Mouse (Mus musculus) Patski (cell line): Measurements from ENCODE around the gene Apoa2. TPM values are rescaled to one million over a fixed set of nuclear protein-coding genes. Genes with fewer than 3 reads are reported as not detected.

Source experiments
- ATAC-seq: fragments of 100-300 bp; one replicate; pipeline ENCODE4 v1.8.0; 2021
- CTCF ChIA-PET: fragments of 350-600 bp; sonication (Branson Sonifier 250); formaldehyde crosslinking; loops from one replicate; lab custom pipeline; 2022; ENCODE audit warnings: inconsistent platforms; lab: Charles Lee
- POLR2A ChIA-PET: fragments of 350-600 bp; sonication (Branson Sonifier 250); formaldehyde crosslinking; loops from one replicate; lab custom pipeline; 2022; ENCODE audit warnings: antibody characterized with exemption, inconsistent platforms; lab: Charles Lee
- DNase-seq: peaks from one replicate; pipeline ENCODE4 v3.0.0-alpha.2; 2011; ENCODE audit warnings: low read depth, low spot score
- H3K27me3 ChIP-seq: fragments of 371-371 bp; one replicate; pipeline ENCODE4 v1.5.1; 2021
- CTCF ChIP-seq: fragments of 100-300 bp; IDR thresholded peaks from one replicate; pipeline ENCODE4 v1.5.1; 2021
- in situ Hi-C: fragments of 300-500 bp; cut with MboI; formaldehyde crosslinking; loops from 3 replicates; pipeline ENCODE4 v1.11.1; 2018; ENCODE audit warnings: low pct_unique_long_range_greater_than_20kb, mixed read lengths
- polyA plus RNA-seq: library from polyadenylated mRNA; unstranded; gene quantifications from one replicate; pipeline ENCODE4 v1.2.3, GENCODE M21; 2021

Gene Apoa2
- polyA plus RNA-seq, 1 experiment from 2014 or later = not detected

GRCm38 (mm10) chr1:171251594-171252324 is 26.9 kb downstream of the Apoa2 start:
- no peak for ATAC-seq
- no peak for TF ChIP-seq CTCF
- POLR2A ChIA-PET = interaction anchor here (0.6 to 1.9 kb wide), 5 partner anchors 12 to 29 kb away, joined by 3 to 6 read pairs (median 5); partner anchors contain the start of genes B4galt3 and Fcer1g
- no peak for DNase-seq
- in situ Hi-C loops = loop anchor here (25.0 kb wide), 1 partner anchor 364 kb away; the partner anchor contains the start of genes Dusp12 and Gm26620
- CTCF ChIA-PET = interaction anchor here (0.9 to 2.2 kb wide), 6 partner anchors 11 to 140 kb away, joined by 3 to 7 read pairs (median 5); partner anchors contain the start of gene Ppox
- no peaks in the 10 kb centered on the region for H3K27me3 ChIP-seq

- ATAC-seq (no peak), DNase-seq (no peak)
- in situ Hi-C loops = loop anchor here (25.0 kb wide), 1 partner anchor 365 kb away; the partner anchor contains the start of genes Dusp12 and Gm26620
- ChIA-PET CTCF (interaction anchor here (1.0 to 2.2 kb wide), 4 partner anchors 10 to 32 kb away, joined by 3 to 7 read pairs (median 6); partner anchors contain the start of gene Ppox), POLR2A (interaction anchor here (0.6 to 1.9 kb wide), 5 partner anchors 11 to 30 kb away, joined by 3 to 6 read pairs (median 5); partner anchors contain the start of genes B4galt3 and Fcer1g)
- no peaks in the 10 kb centered on the region for H3K27me3 ChIP-seq
- no peak for TF ChIP-seq CTCF
These were observed 27.6 kb downstream of the Apoa2 start for GRCm38 (mm10) chr1:171252415-171252814.

DNA sequence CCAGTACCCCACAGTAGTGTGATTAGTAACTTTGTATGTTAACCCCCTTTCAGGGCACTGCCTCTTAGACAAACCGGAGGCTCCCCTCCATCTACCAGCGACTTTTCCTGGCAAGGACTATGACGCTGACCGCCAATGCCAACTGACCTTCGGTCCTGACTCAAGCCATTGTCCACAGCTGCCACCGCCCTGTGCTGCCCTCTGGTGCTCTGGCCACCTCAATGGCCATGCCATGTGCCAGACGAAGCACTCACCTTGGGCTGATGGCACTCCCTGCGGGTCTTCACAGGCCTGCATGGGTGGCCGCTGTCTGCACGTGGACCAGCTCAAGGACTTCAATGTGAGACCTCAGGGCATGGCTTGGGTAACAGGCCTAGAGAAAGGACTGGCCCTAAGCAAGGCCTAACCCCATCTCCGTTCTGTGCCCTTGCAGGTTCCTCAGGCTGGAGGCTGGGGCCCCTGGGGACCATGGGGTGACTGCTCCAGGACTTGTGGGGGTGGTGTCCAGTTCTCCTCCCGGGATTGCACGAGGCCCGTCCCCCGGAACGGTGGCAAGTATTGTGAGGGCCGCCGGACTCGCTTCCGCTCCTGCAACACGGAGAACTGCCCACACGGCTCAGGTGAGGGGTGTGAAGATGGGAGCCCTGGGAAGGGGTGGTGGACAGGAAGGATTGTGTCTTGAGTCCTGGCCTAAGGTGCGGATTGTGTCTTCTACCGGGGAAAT is 31.4 kb downstream of the Apoa2 start:
- no peaks in the 10 kb centered on the region for H3K27me3 ChIP-seq
- TF ChIP-seq CTCF = no peak
- no peak for ATAC-seq
- in situ Hi-C loops = loop anchor here (25.0 kb wide), 1 partner anchor 369 kb away; the partner anchor contains the start of genes Dusp12 and Gm26620
- DNase-seq = no peak
- ChIA-PET POLR2A (interaction anchor here (0.5 kb wide), 1 partner anchor 25 kb away, joined by 4 read pairs; no protein-coding TSS in a partner anchor), CTCF (interaction anchor here (1.5 to 1.9 kb wide), 2 partner anchors 21 to 139 kb away, joined by 3 to 4 read pairs; no protein-coding TSS in a partner anchor)

- ATAC-seq = peak; percentile 62
- TF ChIP-seq CTCF = no peak
- H3K27me3 ChIP-seq = no peaks in the 10 kb centered on the region
- DNase-seq = no peak
- in situ Hi-C loops = loop anchor here (25.0 kb wide), 1 partner anchor 370 kb away; the partner anchor contains the start of genes Dusp12 and Gm26620
- ChIA-PET CTCF (interaction anchor here (0.9 to 1.9 kb wide), 13 partner anchors 9 to 148 kb away, joined by 3 to 6 read pairs (median 3); partner anchors contain the start of gene Ppox), POLR2A (interaction anchor here (0.6 kb wide), 2 partner anchors 48 to 144 kb away, joined by 3 read pairs; no protein-coding TSS in a partner anchor)
These were observed 32.2 kb downstream of the Apoa2 start for GRCm38 (mm10) chr1:171256937-171257548.

DNA sequence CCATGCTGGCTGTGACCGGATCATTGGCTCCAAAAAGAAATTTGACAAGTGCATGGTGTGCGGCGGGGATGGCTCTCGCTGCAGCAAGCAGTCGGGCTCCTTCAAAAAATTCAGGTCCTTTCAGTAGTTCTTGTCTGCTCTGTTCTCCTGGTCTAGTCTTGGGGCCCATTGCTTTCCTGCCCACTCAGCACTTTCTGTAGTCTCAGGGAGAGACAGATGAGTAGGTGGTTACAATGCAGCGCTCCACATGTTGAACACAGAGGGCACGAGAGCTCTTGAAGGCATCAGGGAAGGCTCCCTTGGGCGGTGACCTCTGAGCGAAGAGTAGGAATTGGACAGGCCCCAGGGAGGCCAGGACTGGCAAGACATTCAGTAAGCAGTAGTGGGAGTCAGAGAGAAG is 32.9 kb downstream of the Apoa2 start:
- ChIA-PET CTCF (interaction anchor here (0.9 to 1.9 kb wide), 13 partner anchors 10 to 149 kb away, joined by 3 to 6 read pairs (median 4); partner anchors contain the start of gene Ppox), POLR2A (interaction anchor here (0.6 to 0.7 kb wide), 2 partner anchors 76 to 145 kb away, joined by 3 to 4 read pairs; no protein-coding TSS in a partner anchor)
- DNase-seq = no peak
- in situ Hi-C loops = loop anchor here (25.0 kb wide), 1 partner anchor 370 kb away; the partner anchor contains the start of genes Dusp12 and Gm26620
- H3K27me3 ChIP-seq = no peaks in the 10 kb centered on the region
- ATAC-seq = no peak
- no peak for TF ChIP-seq CTCF

DNA sequence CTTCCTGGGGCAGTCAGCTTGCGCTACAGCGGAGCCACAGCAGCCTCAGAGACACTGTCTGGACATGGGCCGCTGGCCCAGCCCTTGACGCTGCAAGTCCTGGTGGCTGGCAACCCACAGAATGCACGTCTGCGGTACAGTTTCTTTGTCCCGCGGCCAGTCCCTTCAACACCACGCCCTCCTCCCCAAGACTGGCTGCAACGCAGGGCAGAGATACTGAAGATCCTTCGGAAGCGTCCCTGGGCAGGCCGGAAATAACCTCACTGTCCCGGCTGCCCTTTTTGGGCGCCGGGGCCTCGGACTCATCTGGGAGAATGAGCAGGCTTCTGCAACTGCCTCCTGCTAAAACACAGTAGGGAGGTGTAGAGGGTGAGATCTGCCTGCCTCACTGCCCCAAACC is 34.1 kb downstream of the Apoa2 start:
- in situ Hi-C loops = loop anchor here (25.0 kb wide), 1 partner anchor 372 kb away; the partner anchor contains the start of genes Dusp12 and Gm26620
- ChIA-PET POLR2A (no interaction called here), CTCF (interaction anchor here (1.1 to 1.7 kb wide), 2 partner anchors 141 to 148 kb away, joined by 4 to 5 read pairs; no protein-coding TSS in a partner anchor)
- H3K27me3 ChIP-seq = no peaks in the 10 kb centered on the region
- ATAC-seq (no peak), DNase-seq (no peak)
- TF ChIP-seq CTCF = no peak

GRCm38 (mm10) chr1:171260316-171260715 is 35.5 kb downstream of the Apoa2 start:
- H3K27me3 ChIP-seq = no peaks in the 10 kb centered on the region
- ATAC-seq = no peak
- no peak for TF ChIP-seq CTCF
- ChIA-PET POLR2A (no interaction called here), CTCF (interaction anchor here (0.6 to 0.7 kb wide), 2 partner anchors 13 to 142 kb away, joined by 3 read pairs; no protein-coding TSS in a partner anchor)
- in situ Hi-C loops = loop anchor here (25.0 kb wide), 1 partner anchor 373 kb away; the partner anchor contains the start of genes Dusp12 and Gm26620
- no peak for DNase-seq

DNA sequence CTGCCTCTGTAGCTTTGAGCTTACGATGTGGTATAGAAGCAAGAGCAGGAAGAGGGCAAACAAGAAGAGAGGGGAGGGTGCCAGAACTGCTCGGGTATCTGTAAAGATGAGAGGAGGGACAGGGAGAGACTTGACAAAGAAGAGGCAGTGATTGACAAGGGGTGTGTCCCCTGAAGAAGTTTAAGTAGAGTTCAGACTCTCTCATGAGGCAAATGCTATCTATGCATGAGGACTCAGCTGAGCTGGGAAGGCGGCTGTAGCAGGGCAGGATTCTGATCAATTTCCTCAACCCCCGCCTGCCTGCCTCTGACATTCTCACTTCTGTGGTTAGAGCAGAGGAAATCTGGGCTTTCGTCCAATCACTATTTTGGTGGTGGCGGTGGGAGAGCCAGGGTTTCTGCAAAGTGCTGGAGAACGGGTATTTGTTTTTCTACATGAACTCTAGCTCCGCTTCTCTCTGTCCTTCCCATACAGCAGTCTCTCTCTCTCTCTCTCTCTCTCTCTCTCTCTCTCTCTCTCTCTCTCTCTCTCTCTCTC is 37.8 kb downstream of the Apoa2 start:
- CTCF ChIA-PET = interaction anchor here (1.0 to 2.1 kb wide), 7 partner anchors 8 to 147 kb away, joined by 3 to 11 read pairs (median 4); partner anchors contain the start of genes Adamts4, Ndufs2 and Ppox
- ATAC-seq = peak; percentile 38
- POLR2A ChIA-PET = interaction anchor here (0.6 to 1.4 kb wide), 4 partner anchors 10 to 35 kb away, joined by 3 to 4 read pairs (median 3); no protein-coding TSS in a partner anchor
- no peaks in the 10 kb centered on the region for H3K27me3 ChIP-seq
- in situ Hi-C loops = loop anchor here (25.0 kb wide), 1 partner anchor 375 kb away; the partner anchor contains the start of genes Dusp12 and Gm26620
- no peak for DNase-seq
- peak; percentile 18 for TF ChIP-seq CTCF
